Mouse (Mus musculus) frontal cortex, postnatal 36 days (tissue): ENCODE measurements around the gene Plxnb3.

Source experiments
- DNase-seq, 2 experiments: peaks; one replicate each; pipeline ENCODE4 v3.0.0; 2022; ENCODE audit warnings: low spot score in 2 of 2

Plxnb3 gene

DNA sequence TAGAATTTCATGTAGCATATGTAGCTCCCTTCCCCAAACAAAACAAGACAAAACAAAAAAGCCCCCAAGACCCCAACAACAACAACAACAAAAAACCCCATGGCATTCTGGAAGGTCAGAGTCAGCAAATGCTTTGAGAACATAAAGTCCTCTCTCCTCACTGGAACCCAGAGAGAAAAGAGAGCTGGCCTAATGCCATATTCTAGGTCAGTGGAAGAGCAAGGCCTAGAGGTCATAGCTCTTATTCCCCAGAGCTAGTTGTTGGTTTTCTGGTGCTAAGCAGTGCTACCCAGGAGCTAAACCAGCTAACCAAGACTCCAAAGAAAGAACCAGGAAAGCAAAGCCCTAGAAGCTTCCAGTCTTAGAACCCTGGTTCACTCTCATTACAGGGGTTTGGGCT is 28.8 kb downstream of the Plxnb3 start:
- DNase-seq = no peak

- DNase-seq = peak; percentile 90 to 95
Measured at GRCm38 (mm10) chrX:73786364-73787224, 29.7 kb downstream of the Plxnb3 start, which contains the start of the genes Idh3g and Ssr4. Gene Idh3g, minus strand, starts transcription at chrX:73786897. Gene Ssr4, plus strand, starts transcription at chrX:73787028.

- no peak for DNase-seq
Measured at GRCm38 (mm10) chrX:73787225-73787558, 30.3 kb downstream of the Plxnb3 start.

DNA sequence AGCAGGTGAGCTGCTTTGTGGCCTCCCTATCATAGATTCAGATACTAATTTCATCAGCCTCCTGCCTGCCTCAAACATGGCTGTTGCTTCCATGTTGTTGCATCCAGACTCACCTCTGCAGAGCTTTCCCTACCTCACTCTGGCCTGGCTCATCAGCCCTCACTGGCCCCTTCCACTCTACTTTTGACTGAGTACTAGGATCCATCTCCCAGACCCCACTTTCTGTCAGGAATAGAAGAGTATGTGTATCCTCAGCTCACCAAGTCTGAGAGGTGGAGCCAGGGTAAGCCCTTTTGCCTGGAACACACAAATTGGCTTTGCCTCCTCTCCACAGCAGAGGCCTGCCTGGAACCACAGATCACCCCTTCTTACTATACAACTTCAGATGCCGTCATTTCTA is 31.6 kb downstream of the Plxnb3 start:
- DNase-seq = no peak

DNA sequence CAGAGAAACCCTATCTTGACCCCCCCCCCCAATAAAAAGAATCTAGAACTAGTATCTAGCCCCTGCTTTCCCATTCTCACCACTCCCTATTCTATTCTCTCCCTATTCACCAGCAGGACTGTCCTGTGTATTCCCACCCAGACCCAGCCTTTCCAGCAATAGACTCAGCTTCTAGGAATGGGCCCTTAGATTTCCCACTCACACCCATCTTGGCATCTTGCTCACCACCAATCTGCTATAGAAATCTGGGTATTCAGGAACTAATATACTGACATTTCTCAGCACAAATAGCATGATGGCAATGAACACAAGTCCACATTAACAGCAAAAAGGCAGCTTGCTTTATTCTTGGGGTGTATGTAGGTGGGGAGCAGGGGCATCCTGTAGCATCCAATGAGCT is 36.1 kb downstream of the Plxnb3 start:
- DNase-seq = no peak

DNA sequence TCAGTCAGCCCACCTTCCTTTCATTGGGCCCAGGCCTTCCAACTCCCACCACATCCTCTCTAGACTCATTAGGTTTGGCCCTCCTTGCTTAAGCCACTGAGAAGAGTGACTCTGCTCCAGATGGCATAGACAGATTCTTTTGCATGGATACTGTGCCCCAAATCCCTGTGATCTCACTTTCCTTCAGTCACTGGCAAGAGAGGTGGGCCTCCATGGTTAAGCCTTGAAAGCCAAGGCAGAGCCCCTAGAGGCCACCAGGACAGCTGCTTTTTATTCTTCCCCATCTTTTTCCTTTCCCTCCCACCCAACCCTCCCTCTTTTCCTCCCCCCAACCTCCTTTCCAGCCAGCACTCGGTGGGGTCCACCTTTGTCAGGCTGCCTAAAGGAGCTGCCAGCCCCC is 36.6 kb downstream of the Plxnb3 start:
- DNase-seq = no peak

DNA sequence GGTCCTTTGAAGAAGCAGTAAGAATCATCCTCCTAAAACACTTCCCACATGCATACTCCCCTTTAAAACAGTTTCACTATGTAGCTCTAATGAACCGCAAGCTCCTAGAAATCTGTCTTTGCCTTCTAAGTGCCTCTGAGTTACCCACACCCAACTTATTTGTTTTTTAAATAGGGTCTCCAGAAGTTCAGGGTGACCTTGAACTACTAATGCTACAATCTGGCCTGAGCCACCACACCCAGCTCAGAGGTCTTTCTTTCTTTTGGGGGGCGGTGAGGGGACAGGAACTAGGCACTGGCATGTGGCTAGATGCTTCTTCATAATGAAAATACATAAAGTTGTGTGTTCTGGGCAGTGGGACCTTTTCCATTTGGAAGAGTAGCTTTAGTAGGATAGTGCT is 40.6 kb downstream of the Plxnb3 start:
- no peak for DNase-seq

DNA sequence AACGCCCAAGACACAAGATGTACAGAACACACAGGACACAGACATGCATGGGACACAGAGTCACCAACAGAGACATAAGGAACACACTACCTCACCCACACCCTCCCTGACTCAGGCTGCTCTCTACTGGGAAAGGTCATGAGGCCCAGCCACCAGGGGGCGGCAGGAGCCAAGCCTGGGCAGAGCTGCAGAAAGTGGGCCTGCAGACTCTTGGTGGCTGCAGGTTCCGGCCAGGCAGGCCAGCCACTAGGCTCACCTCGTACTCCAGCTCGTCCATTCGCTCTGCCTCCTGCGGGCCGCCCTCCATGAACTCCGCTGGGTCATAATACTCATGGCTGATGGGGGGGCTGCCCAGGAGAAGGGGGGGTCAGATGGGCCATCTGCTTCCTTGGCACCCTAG is 41.6 kb downstream of the Plxnb3 start:
- peak in 1 of 2 experiments; percentile 41 for DNase-seq

GRCm38 (mm10) chrX:73805814-73806213 is 48.9 kb downstream of the Plxnb3 start:
- DNase-seq = no peak

- no peak for DNase-seq
Measured at GRCm38 (mm10) chrX:73815072-73815471, 58.2 kb downstream of the Plxnb3 start.

- no peak for DNase-seq
Measured at GRCm38 (mm10) chrX:73816596-73817314, 59.9 kb downstream of the Plxnb3 start.
